Mouse (Mus musculus): Measurements from ENCODE around the gene Arid3c.
"Not testable (repeated sequence)": the region's sequence is repeated elsewhere in the genome, so short reads cannot be mapped to it uniquely, and the experiment has no call there.

Arid3c gene

GRCm38 (mm10) chr4:41705922-41706754, 24.8 kb downstream of the Arid3c start:
- no peak for DNase-seq (ENCODE audit: low read depth, low spot score)

- no peak for DNase-seq (ENCODE audit: low read depth, low spot score)
Observed at GRCm38 (mm10) chr4:41704651-41705050, 26.3 kb downstream of the Arid3c start.

GRCm38 (mm10) chr4:41702226-41702625, 28.7 kb downstream of the Arid3c start:
- not testable (repeated sequence) for DNase-seq (ENCODE audit: low read depth, low spot score)

- DNase-seq (ENCODE audit: low read depth, low spot score) = not testable (repeated sequence)
Observed at GRCm38 (mm10) chr4:41700224-41700623, 30.7 kb downstream of the Arid3c start.

GRCm38 (mm10) chr4:41699783-41700182, 31.2 kb downstream of the Arid3c start, which contains the start of gene Il11ra1:
Gene Il11ra1 (plus strand): TSS chr4:41699989.
- not testable (repeated sequence) for DNase-seq (ENCODE audit: low read depth, low spot score)

- DNase-seq (ENCODE audit: low read depth, low spot score) = not testable (repeated sequence)
Observed at GRCm38 (mm10) chr4:41698421-41699016, 32.4 kb downstream of the Arid3c start.

- DNase-seq (ENCODE audit: low read depth, low spot score) = peak; percentile 69
Observed at GRCm38 (mm10) chr4:41696930-41697841, 33.8 kb downstream of the Arid3c start, which contains the start of gene Cntfr. Gene Cntfr (minus strand): TSS chr4:41697089.

- DNase-seq (ENCODE audit: low read depth, low spot score) = not testable (repeated sequence)
Observed at GRCm38 (mm10) chr4:41696452-41696851, 34.5 kb downstream of the Arid3c start.

- DNase-seq (ENCODE audit: low read depth, low spot score) = not testable (repeated sequence)
Observed at GRCm38 (mm10) chr4:41695800-41696199, 35.1 kb downstream of the Arid3c start.

- DNase-seq (ENCODE audit: low read depth, low spot score) = not testable (repeated sequence)
Observed at GRCm38 (mm10) chr4:41693511-41693910, 37.4 kb downstream of the Arid3c start.

GRCm38 (mm10) chr4:41690014-41690413, 40.9 kb downstream of the Arid3c start:
- DNase-seq (ENCODE audit: low read depth, low spot score) = not testable (repeated sequence)

GRCm38 (mm10) chr4:41688562-41688961, 42.4 kb downstream of the Arid3c start:
- DNase-seq (ENCODE audit: low read depth, low spot score) = not testable (repeated sequence)

- not testable (repeated sequence) for DNase-seq (ENCODE audit: low read depth, low spot score)
Observed at GRCm38 (mm10) chr4:41685882-41686492, 45.0 kb downstream of the Arid3c start.

- not testable (repeated sequence) for DNase-seq (ENCODE audit: low read depth, low spot score)
Observed at GRCm38 (mm10) chr4:41684931-41685453, 46.0 kb downstream of the Arid3c start.

GRCm38 (mm10) chr4:41684131-41684930, 46.6 kb downstream of the Arid3c start:
- not testable (repeated sequence) for DNase-seq (ENCODE audit: low read depth, low spot score)

GRCm38 (mm10) chr4:41683303-41683702, 47.6 kb downstream of the Arid3c start:
- DNase-seq (ENCODE audit: low read depth, low spot score) = not testable (repeated sequence)

GRCm38 (mm10) chr4:41682789-41683188, 48.2 kb downstream of the Arid3c start:
- no peak for DNase-seq (ENCODE audit: low read depth, low spot score)

GRCm38 (mm10) chr4:41681947-41682346, 49.0 kb downstream of the Arid3c start:
- no peak for DNase-seq (ENCODE audit: low read depth, low spot score)

- DNase-seq (ENCODE audit: low read depth, low spot score) = no peak
Observed at GRCm38 (mm10) chr4:41681176-41681575, 49.8 kb downstream of the Arid3c start.

- DNase-seq (ENCODE audit: low read depth, low spot score) = no peak
Observed at GRCm38 (mm10) chr4:41679291-41679690, 51.7 kb downstream of the Arid3c start.

All from embryo, embryonic 11.5 days (tissue).